Mouse (Mus musculus) c-Kit-positive CD71-negative TER-119-negative erythroid progenitor cells, embryonic 14.5 days (primary cell): Measurements from ENCODE around the gene AI413582.

Source experiments
- DNase-seq: peaks from one replicate; pipeline ENCODE4 v3.0.0-alpha.2; 2013; ENCODE audit warnings: low read depth

The AI413582 gene

GRCm38 (mm10) chr17:27555512-27556172 is 9.9 kb downstream of the AI413582 start:
- DNase-seq = peak; percentile 90

GRCm38 (mm10) chr17:27555075-27555511 is 10.5 kb downstream of the AI413582 start:
- no peak for DNase-seq

- DNase-seq = no peak
Measured at GRCm38 (mm10) chr17:27554062-27554960, 11.2 kb downstream of the AI413582 start.

GRCm38 (mm10) chr17:27552215-27553201 is 13.0 kb downstream of the AI413582 start:
- DNase-seq = no peak

- no peak for DNase-seq
Measured at GRCm38 (mm10) chr17:27551393-27551940, 14.1 kb downstream of the AI413582 start.

- no peak for DNase-seq
Measured at GRCm38 (mm10) chr17:27549234-27549633, 16.3 kb downstream of the AI413582 start.

- DNase-seq = no peak
Measured at GRCm38 (mm10) chr17:27547253-27547868, 18.2 kb downstream of the AI413582 start.

GRCm38 (mm10) chr17:27546574-27547085 is 18.9 kb downstream of the AI413582 start:
- no peak for DNase-seq

GRCm38 (mm10) chr17:27545991-27546390 is 19.6 kb downstream of the AI413582 start:
- no peak for DNase-seq

GRCm38 (mm10) chr17:27544551-27544950 is 21.0 kb downstream of the AI413582 start:
- DNase-seq = no peak

GRCm38 (mm10) chr17:27541984-27542383 is 23.6 kb downstream of the AI413582 start:
- DNase-seq = no peak

GRCm38 (mm10) chr17:27541261-27541660 is 24.3 kb downstream of the AI413582 start:
- DNase-seq = no peak

GRCm38 (mm10) chr17:27534718-27535117 is 30.8 kb downstream of the AI413582 start:
- DNase-seq = peak; percentile 77

- DNase-seq = no peak
Measured at GRCm38 (mm10) chr17:27533354-27533753, 32.2 kb downstream of the AI413582 start.

- DNase-seq = no peak
Measured at GRCm38 (mm10) chr17:27532095-27532494, 33.5 kb downstream of the AI413582 start.

- no peak for DNase-seq
Measured at GRCm38 (mm10) chr17:27528767-27529166, 36.8 kb downstream of the AI413582 start.

- no peak for DNase-seq
Measured at GRCm38 (mm10) chr17:27528030-27528429, 37.5 kb downstream of the AI413582 start.

GRCm38 (mm10) chr17:27527188-27527587 is 38.4 kb downstream of the AI413582 start:
- no peak for DNase-seq

- DNase-seq = no peak
Measured at GRCm38 (mm10) chr17:27523121-27523520, 42.4 kb downstream of the AI413582 start.

GRCm38 (mm10) chr17:27521303-27521702 is 44.3 kb downstream of the AI413582 start, which contains the start of gene Grm4:
Gene Grm4 (minus strand): TSS chr17:27521403.
- DNase-seq = no peak

- DNase-seq = no peak
Measured at GRCm38 (mm10) chr17:27520557-27520956, 45.0 kb downstream of the AI413582 start.
